Mouse (Mus musculus) kidney, embryonic 15.5 days (tissue): ENCODE results near the gene Myo16. TPM values are rescaled to one million over a fixed set of nuclear protein-coding genes. Genes with fewer than 3 reads are reported as not detected.

Source experiments
- ATAC-seq: fragments of 200-750 bp; cut with Nextera tagmentation; replicated peaks from 2 replicates; pipeline ENCODE4 v1.8.0; 2017; ENCODE audit warnings: moderate TSS enrichment; ENCODE audit not compliant: low FRiP score
- H3K27ac ChIP-seq: fragments of 300-500 bp; sonication (generic); 2 replicates; pipeline ENCODE4 v1.5.1; 2015; ENCODE audit warnings: mild to moderate bottlenecking, inconsistent platforms
- H3K27me3 ChIP-seq: fragments of 300-500 bp; sonication (generic); 2 replicates; pipeline ENCODE4 v1.6.1; 2015; ENCODE audit warnings: inconsistent platforms
- H3K36me3 ChIP-seq: fragments of 300-500 bp; sonication (generic); 2 replicates; pipeline ENCODE4 v1.6.1; 2015; ENCODE audit warnings: inconsistent platforms
- H3K4me1 ChIP-seq: fragments of 300-500 bp; sonication (generic); 2 replicates; pipeline ENCODE4 v1.6.1; 2015; ENCODE audit warnings: inconsistent platforms
- H3K4me2 ChIP-seq: fragments of 300-500 bp; sonication (generic); 2 replicates; pipeline ENCODE4 v1.6.1; 2015; ENCODE audit warnings: moderate library complexity, mild to moderate bottlenecking, inconsistent platforms
- H3K4me3 ChIP-seq: fragments of 300-500 bp; sonication (generic); replicated peaks from 2 replicates; pipeline ENCODE4 v1.5.1; 2015; ENCODE audit warnings: mild to moderate bottlenecking, inconsistent platforms
- H3K9ac ChIP-seq: fragments of 300-500 bp; sonication (generic); 2 replicates; pipeline ENCODE4 v1.6.1; 2015; ENCODE audit warnings: mild to moderate bottlenecking, inconsistent platforms
- H3K9me3 ChIP-seq: fragments of 300-500 bp; sonication (generic); replicated peaks from 2 replicates; pipeline ENCODE4 v1.6.1; 2016; ENCODE audit warnings: inconsistent platforms
- WGBS: fragments of 180-500 bp; shearing (Covaris S2); methylation state at CpG from one replicate; pipeline ENCODE4 v1.1.7; 2015; ENCODE audit warnings: mixed read lengths; 5-methylcytosine and 5-hydroxymethylcytosine counted together
- polyA plus RNA-seq: library from polyadenylated mRNA; unstranded; fragments of >200 nt; fragmentation: Nextera tagmentation; extraction: Ambion mirVana; gene quantifications from 2 replicates; pipeline ENCODE4 v1.2.1, GENCODE M21; 2015

Myo16 gene
- polyA plus RNA-seq, 1 experiment from 2014 or later, result 0.34 TPM

GRCm38 (mm10) chr8:10161106-10161505 is 7.4 kb downstream of the Myo16 start:
- 87% methylated on average over 3 of the region's 3 CpGs for WGBS
- no peak for ATAC-seq
- H3K36me3 ChIP-seq, result no peaks in the 10 kb centered on the region

GRCm38 (mm10) chr8:10164959-10165358 is 11.2 kb downstream of the Myo16 start:
- WGBS, result 83% methylated on average over 2 of the region's 2 CpGs
- no peak for ATAC-seq
- H3K4me3 ChIP-seq, result no peak overlapping the region
- no peaks in the 10 kb centered on the region for H3K36me3 ChIP-seq
- no peaks in the 10 kb centered on the region for H3K27me3 ChIP-seq
- H3K9ac ChIP-seq, result no peak overlapping the region
- H3K9me3 ChIP-seq, result no peaks in the 10 kb centered on the region
- no peaks in the 10 kb centered on the region for H3K4me1 ChIP-seq
- H3K4me2 ChIP-seq, result no peak overlapping the region
- H3K27ac ChIP-seq, result no peak overlapping the region

More at GRCm38 (mm10) chr8:10161106-10161505, 7.4 kb downstream of the Myo16 start:
- Histone ChIP-seq H3K9ac (no peak overlapping the region), H3K4me1 (no peaks in the 10 kb centered on the region), H3K4me3 (no peak overlapping the region), H3K4me2 (no peak overlapping the region), H3K9me3 (no peaks in the 10 kb centered on the region), H3K27me3 (0 out of 2 replicates have a peak, but pooled peaks cover 5% of the 10 kb centered on the region), H3K27ac (no peak overlapping the region)

- H3K9me3 ChIP-seq, result no peaks in the 10 kb centered on the region
- no peaks in the 10 kb centered on the region for H3K4me1 ChIP-seq
- ATAC-seq, result no peak
- H3K4me2 ChIP-seq, result no peak overlapping the region
- H3K27ac ChIP-seq, result no peak overlapping the region
- no peak overlapping the region for H3K4me3 ChIP-seq
- 79% methylated on average over 4 of the region's 4 CpGs for WGBS
- H3K27me3 ChIP-seq, result peaks cover 2% of the 10 kb centered on the region; the same call in 1 of the 2 replicates
- no peaks in the 10 kb centered on the region for H3K36me3 ChIP-seq
- H3K9ac ChIP-seq, result no peak overlapping the region
Observed at GRCm38 (mm10) chr8:10168326-10168725, 14.6 kb downstream of the Myo16 start.

GRCm38 (mm10) chr8:10169894-10170293 is 16.2 kb downstream of the Myo16 start:
- H3K27ac ChIP-seq, result no peak overlapping the region
- H3K4me2 ChIP-seq, result no peak overlapping the region
- H3K4me3 ChIP-seq, result no peak overlapping the region
- no peaks in the 10 kb centered on the region for H3K36me3 ChIP-seq
- H3K9ac ChIP-seq, result no peak overlapping the region
- 67% methylated on average over 3 of the region's 3 CpGs for WGBS
- peaks cover 2% of the 10 kb centered on the region; the same call in 1 of the 2 replicates for H3K27me3 ChIP-seq
- no peaks in the 10 kb centered on the region for H3K4me1 ChIP-seq
- no peak for ATAC-seq
- no peaks in the 10 kb centered on the region for H3K9me3 ChIP-seq

- Histone ChIP-seq H3K4me2 (no peak overlapping the region), H3K27me3 (peaks cover 2% of the 10 kb centered on the region; the same call in 1 of the 2 replicates), H3K27ac (no peak overlapping the region), H3K4me3 (no peak overlapping the region), H3K4me1 (no peaks in the 10 kb centered on the region), H3K9ac (no peak overlapping the region), H3K36me3 (no peaks in the 10 kb centered on the region), H3K9me3 (no peaks in the 10 kb centered on the region)
- 67% methylated on average over 2 of the region's 2 CpGs for WGBS
- ATAC-seq, result no peak
Observed at GRCm38 (mm10) chr8:10171321-10171720, 17.6 kb downstream of the Myo16 start.

DNA sequence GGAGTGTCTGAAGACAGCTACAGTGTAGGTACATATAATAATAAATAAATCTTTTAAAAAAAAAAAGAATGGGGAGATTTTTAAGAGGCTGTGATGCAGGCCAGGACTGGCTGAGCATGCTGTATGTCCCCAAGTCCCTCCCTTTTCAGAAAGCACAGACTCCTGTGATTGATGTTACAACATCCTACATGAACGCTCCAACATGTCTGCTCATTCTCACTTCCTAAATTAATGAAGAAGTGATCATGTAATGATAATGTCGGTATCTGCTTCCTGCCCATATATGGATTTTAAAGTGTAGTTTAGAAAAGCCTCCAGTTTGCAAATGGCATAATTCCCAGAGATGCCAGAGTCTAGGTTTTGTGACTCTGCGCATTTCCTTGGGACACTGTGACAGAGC is 18.6 kb downstream of the Myo16 start:
- H3K4me3 ChIP-seq, result no peak overlapping the region
- H3K27ac ChIP-seq, result no peak overlapping the region
- no peak overlapping the region for H3K4me2 ChIP-seq
- H3K9ac ChIP-seq, result no peak overlapping the region
- no peaks in the 10 kb centered on the region for H3K36me3 ChIP-seq
- no peak for ATAC-seq
- H3K27me3 ChIP-seq, result peaks cover 2% of the 10 kb centered on the region; the same call in 1 of the 2 replicates
- WGBS, result 88% methylated on average over 3 of the region's 3 CpGs
- no peaks in the 10 kb centered on the region for H3K9me3 ChIP-seq
- no peaks in the 10 kb centered on the region for H3K4me1 ChIP-seq

- Histone ChIP-seq H3K27me3 (peaks cover 2% of the 10 kb centered on the region; the same call in 1 of the 2 replicates), H3K9me3 (no peaks in the 10 kb centered on the region), H3K4me3 (no peak overlapping the region), H3K27ac (no peak overlapping the region), H3K4me2 (no peak overlapping the region), H3K36me3 (no peaks in the 10 kb centered on the region), H3K4me1 (no peaks in the 10 kb centered on the region), H3K9ac (no peak overlapping the region)
- ATAC-seq, result no peak
- WGBS, result 56% methylated on average over 9 of the region's 9 CpGs
Observed at GRCm38 (mm10) chr8:10173033-10173747, 19.5 kb downstream of the Myo16 start.

DNA sequence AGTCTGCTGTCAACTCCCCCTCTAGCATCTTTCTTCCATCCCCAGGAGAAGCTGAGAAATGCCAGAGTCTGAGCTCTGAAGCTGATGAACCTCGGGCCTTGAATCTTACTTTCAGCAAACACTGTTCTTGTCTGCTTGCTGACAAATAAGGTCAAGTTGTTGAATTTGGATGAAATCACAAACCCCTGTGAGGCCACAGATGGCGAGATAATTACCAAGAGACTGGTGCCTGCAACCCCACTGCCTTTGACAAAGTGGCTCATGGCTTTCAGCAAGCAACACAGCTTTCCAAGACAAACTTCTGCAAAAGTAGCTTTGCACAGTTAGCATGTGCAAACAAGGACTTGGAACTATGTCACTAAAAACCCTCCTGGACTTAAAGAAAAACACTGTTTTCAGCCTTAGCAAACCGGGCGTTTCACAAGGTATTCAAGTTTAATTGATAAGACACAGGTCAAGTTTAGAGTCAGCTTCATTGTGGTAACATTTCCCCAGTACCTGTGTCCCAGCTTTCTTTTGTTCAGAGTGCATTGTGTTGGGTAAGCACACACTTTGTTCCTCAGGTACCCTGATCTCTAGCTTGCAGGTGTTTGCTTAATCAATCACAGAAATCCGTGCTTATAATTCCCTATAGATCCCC is 20.6 kb downstream of the Myo16 start:
- Histone ChIP-seq H3K27ac (no peak overlapping the region), H3K27me3 (peaks cover 2% of the 10 kb centered on the region; the same call in 1 of the 2 replicates), H3K4me2 (no peak overlapping the region), H3K4me1 (no peaks in the 10 kb centered on the region), H3K9ac (no peak overlapping the region), H3K4me3 (no peak overlapping the region), H3K36me3 (no peaks in the 10 kb centered on the region), H3K9me3 (no peaks in the 10 kb centered on the region)
- WGBS, result 62% methylated on average over 5 of the region's 5 CpGs
- ATAC-seq, result no peak

GRCm38 (mm10) chr8:10174841-10175680 is 21.4 kb downstream of the Myo16 start:
- WGBS, result 89% methylated on average over 7 of the region's 7 CpGs
- Histone ChIP-seq H3K9ac (no peak overlapping the region), H3K9me3 (no peaks in the 10 kb centered on the region), H3K4me3 (no peak overlapping the region), H3K27ac (no peak overlapping the region), H3K4me2 (no peak overlapping the region), H3K27me3 (peaks cover 2% of the 10 kb centered on the region; the same call in 1 of the 2 replicates), H3K36me3 (no peaks in the 10 kb centered on the region), H3K4me1 (no peaks in the 10 kb centered on the region)
- ATAC-seq, result no peak

GRCm38 (mm10) chr8:10175976-10176375 is 22.3 kb downstream of the Myo16 start:
- no peak overlapping the region for H3K4me2 ChIP-seq
- H3K27ac ChIP-seq, result no peak overlapping the region
- no peak for ATAC-seq
- H3K9me3 ChIP-seq, result no peaks in the 10 kb centered on the region
- WGBS, result 80% methylated on average over 4 of the region's 4 CpGs
- H3K27me3 ChIP-seq, result no peaks in the 10 kb centered on the region
- H3K4me1 ChIP-seq, result no peaks in the 10 kb centered on the region
- no peak overlapping the region for H3K4me3 ChIP-seq
- H3K36me3 ChIP-seq, result no peaks in the 10 kb centered on the region
- no peak overlapping the region for H3K9ac ChIP-seq

- no peak overlapping the region for H3K27ac ChIP-seq
- H3K4me1 ChIP-seq, result no peaks in the 10 kb centered on the region
- no peak overlapping the region for H3K4me2 ChIP-seq
- H3K9me3 ChIP-seq, result no peaks in the 10 kb centered on the region
- no peaks in the 10 kb centered on the region for H3K36me3 ChIP-seq
- H3K4me3 ChIP-seq, result no peak overlapping the region
- WGBS, result 66% methylated on average over 4 of the region's 4 CpGs
- H3K9ac ChIP-seq, result no peak overlapping the region
- H3K27me3 ChIP-seq, result no peaks in the 10 kb centered on the region
- ATAC-seq, result no peak
Observed at GRCm38 (mm10) chr8:10177131-10177530, 23.4 kb downstream of the Myo16 start.

- Histone ChIP-seq H3K27me3 (no peaks in the 10 kb centered on the region), H3K27ac (no peak overlapping the region), H3K4me2 (no peak overlapping the region), H3K4me1 (no peaks in the 10 kb centered on the region), H3K36me3 (no peaks in the 10 kb centered on the region), H3K9me3 (no peaks in the 10 kb centered on the region), H3K4me3 (no peak overlapping the region), H3K9ac (no peak overlapping the region)
- ATAC-seq, result no peak
Observed at GRCm38 (mm10) chr8:10178986-10179385, 25.3 kb downstream of the Myo16 start.
